Mouse (Mus musculus): ENCODE data around the gene Slc37a1.
"Not testable (repeated sequence)": the region's sequence is repeated elsewhere in the genome, so short reads cannot be mapped to it uniquely, and the experiment has no call there.

Slc37a1 gene

GRCm38 (mm10) chr17:31270246-31270645 is 16.3 kb upstream of the Slc37a1 start:
- TF ChIP-seq POU5F1 (IDR thresholded peaks at IDR 0.05; ENCODE audit: borderline replicate concordance, low read length): no peak
- TF ChIP-seq NANOG (IDR thresholded peaks at IDR 0.05; ENCODE audit: borderline replicate concordance, low read length): no peak
- no peak for TF ChIP-seq CTCF (conservative IDR thresholded peaks at IDR 0.05; ENCODE audit: low read length)
- H3K9me3 ChIP-seq (ENCODE audit: low read length): no peaks in the 10 kb centered on the region
- peaks cover 76% of the 10 kb centered on the region for H3K4me1 ChIP-seq (replicated peaks; ENCODE audit: low read depth, low read length)

GRCm38 (mm10) chr17:31270736-31271135 is 15.9 kb upstream of the Slc37a1 start:
- not testable (repeated sequence) for H3K36me3 ChIP-seq (ENCODE audit: insufficient read depth, low read length); H3K9me3 ChIP-seq (ENCODE audit: low read length); H3K4me3 ChIP-seq (replicated peaks; ENCODE audit: low read length); H3K27me3 ChIP-seq (ENCODE audit: insufficient read depth, low read length)
- peaks cover 73% of the 10 kb centered on the region for H3K4me1 ChIP-seq (replicated peaks; ENCODE audit: low read depth, low read length)

More at GRCm38 (mm10) chr17:31270246-31270645, 16.3 kb upstream of the Slc37a1 start:
- no peaks in the 10 kb centered on the region for H3K27me3 ChIP-seq (ENCODE audit: insufficient read depth, low read length)
- H3K4me3 ChIP-seq (replicated peaks; ENCODE audit: low read length): no peak overlapping the region
- H3K36me3 ChIP-seq (ENCODE audit: insufficient read depth, low read length): no peaks in the 10 kb centered on the region

DNA sequence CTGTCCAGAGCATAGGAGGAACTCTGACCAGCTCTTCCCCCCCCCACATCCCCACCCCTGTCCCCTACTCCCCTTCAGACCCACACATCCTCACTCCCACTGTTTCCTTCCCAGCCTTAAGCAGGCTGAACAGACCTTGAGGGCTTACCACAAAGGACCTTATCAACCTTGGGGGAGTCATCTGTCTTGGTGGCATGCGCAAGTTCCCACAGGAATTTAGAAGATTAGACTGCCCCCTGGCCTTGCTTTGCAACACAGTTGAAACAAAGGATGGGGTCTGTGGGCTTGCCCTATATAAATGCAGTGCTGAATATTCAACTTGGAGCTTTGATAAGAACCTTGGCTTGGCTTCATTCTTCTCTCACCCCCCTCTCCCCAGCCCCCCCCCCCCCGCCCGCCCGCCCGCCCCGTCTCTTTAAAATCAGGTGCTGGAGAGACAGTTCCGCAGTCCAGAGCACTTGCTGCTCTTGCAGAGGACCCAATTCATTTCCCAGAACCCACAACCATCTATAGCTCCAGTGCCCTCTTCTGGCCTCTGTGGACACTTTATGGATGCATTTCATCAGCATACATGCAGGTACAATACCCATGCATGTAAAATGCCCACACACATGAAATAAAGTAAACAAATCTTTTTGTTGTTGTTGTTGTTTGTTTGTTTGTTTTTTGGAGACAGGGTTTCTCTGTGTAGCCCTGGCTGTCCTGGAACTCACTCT is 15.3 kb upstream of the Slc37a1 start:
- Histone ChIP-seq H3K4me1 (replicated peaks; ENCODE audit: low read depth, low read length) (peaks cover 70% of the 10 kb centered on the region), H3K9me3 (ENCODE audit: low read length) (no peaks in the 10 kb centered on the region), H3K27me3 (ENCODE audit: insufficient read depth, low read length) (no peaks in the 10 kb centered on the region), H3K4me3 (replicated peaks; ENCODE audit: low read length) (no peak overlapping the region), H3K36me3 (ENCODE audit: insufficient read depth, low read length) (no peaks in the 10 kb centered on the region)
- TF ChIP-seq CTCF (conservative IDR thresholded peaks at IDR 0.05; ENCODE audit: low read length) (no peak), NANOG (IDR thresholded peaks at IDR 0.05; ENCODE audit: borderline replicate concordance, low read length) (no peak), POU5F1 (IDR thresholded peaks at IDR 0.05; ENCODE audit: borderline replicate concordance, low read length) (no peak)

DNA sequence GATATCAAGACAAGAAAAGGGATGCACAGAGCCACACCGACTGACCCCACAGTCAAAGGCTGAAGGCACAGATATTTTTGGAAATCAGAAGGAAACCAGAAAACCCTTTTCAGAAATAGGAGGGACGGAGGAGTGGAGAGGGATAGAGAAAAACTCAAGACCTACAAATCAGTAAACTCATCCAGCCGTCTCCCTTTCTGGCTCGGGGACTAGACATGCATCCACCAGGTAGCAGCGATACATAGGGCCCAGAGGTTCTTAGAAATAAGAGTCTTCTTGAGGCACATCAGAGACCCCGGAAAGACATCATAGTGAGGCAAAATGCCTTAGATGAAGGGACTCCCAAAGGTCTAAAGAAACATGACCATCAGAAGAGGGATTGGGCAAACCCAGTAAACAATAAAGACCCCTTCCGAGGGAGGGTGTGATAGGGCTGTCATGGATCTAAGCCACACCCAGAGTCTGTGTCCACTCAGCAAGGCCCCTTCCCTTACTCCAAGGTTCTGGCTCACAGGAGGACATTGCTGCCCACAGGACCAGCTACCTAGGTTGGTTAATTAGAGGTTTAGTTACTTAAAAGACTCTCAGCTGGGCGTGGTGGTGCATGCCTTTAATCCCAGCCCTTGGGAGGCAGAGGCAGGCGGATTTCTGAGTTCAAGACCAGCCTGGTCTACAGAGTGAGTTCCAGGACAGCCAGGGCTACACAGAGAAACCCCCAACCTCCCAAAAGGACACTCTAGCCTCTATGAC is 14.0 kb upstream of the Slc37a1 start:
- Histone ChIP-seq H3K4me3 (replicated peaks; ENCODE audit: low read length) (no peak overlapping the region), H3K36me3 (ENCODE audit: insufficient read depth, low read length) (no peaks in the 10 kb centered on the region), H3K27me3 (ENCODE audit: insufficient read depth, low read length) (no peaks in the 10 kb centered on the region), H3K4me1 (replicated peaks; ENCODE audit: low read depth, low read length) (peaks cover 69% of the 10 kb centered on the region), H3K9me3 (ENCODE audit: low read length) (no peaks in the 10 kb centered on the region)
- no peak for TF ChIP-seq NANOG (IDR thresholded peaks at IDR 0.05; ENCODE audit: borderline replicate concordance, low read length)
- no peak for TF ChIP-seq CTCF (conservative IDR thresholded peaks at IDR 0.05; ENCODE audit: low read length)

DNA sequence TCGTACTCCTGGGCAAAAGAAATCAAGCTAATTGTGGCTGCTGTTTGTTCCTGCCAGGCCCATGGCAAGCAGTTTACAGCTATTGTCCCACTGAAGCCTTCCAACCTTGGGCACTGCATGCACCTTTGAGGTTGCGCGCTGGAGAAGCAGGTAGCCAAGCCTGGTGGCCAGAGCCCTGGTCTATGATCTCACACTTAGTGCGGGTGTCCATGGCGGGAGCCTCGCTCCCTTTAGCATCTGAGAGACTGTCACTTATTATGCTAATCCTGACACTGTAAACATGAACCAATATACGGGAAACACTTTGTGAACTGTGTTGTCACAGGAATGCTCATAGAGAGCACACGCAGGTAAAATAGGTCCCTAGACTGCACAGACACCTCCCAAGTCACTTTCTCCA is 13.0 kb upstream of the Slc37a1 start:
- Histone ChIP-seq H3K9me3 (ENCODE audit: low read length) (no peaks in the 10 kb centered on the region), H3K27me3 (ENCODE audit: insufficient read depth, low read length) (no peaks in the 10 kb centered on the region), H3K4me3 (replicated peaks; ENCODE audit: low read length) (no peak overlapping the region), H3K4me1 (replicated peaks; ENCODE audit: low read depth, low read length) (peaks cover 67% of the 10 kb centered on the region), H3K36me3 (ENCODE audit: insufficient read depth, low read length) (no peaks in the 10 kb centered on the region)
- no peak for TF ChIP-seq POU5F1 (IDR thresholded peaks at IDR 0.05; ENCODE audit: borderline replicate concordance, low read length)
- TF ChIP-seq NANOG (IDR thresholded peaks at IDR 0.05; ENCODE audit: borderline replicate concordance, low read length): no peak
- TF ChIP-seq CTCF (conservative IDR thresholded peaks at IDR 0.05; ENCODE audit: low read length): no peak

DNA sequence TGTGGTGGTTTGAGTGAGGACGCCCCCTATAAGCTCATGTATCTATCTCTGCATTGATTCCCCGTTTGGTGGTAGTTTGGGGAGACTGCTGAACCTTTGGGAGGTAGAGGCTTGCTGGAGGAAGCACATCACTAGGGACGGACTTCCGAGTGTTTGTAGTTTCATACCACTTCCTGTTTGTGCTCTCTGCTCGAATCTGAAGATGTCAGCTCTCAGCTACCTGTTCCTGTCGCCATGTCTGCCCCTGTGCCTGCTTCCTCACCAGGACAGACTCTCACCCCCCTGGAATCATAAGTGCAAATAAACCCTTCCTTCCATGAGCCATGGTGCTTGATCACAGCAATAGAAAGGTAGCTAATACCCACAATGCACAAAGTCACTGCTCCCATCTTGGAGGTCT is 11.4 kb upstream of the Slc37a1 start:
- Histone ChIP-seq H3K27me3 (ENCODE audit: insufficient read depth, low read length) (no peaks in the 10 kb centered on the region), H3K9me3 (ENCODE audit: low read length) (no peaks in the 10 kb centered on the region), H3K36me3 (ENCODE audit: insufficient read depth, low read length) (no peaks in the 10 kb centered on the region), H3K4me3 (replicated peaks; ENCODE audit: low read length) (no peak overlapping the region), H3K4me1 (replicated peaks; ENCODE audit: low read depth, low read length) (peaks cover 58% of the 10 kb centered on the region)
- TF ChIP-seq CTCF (conservative IDR thresholded peaks at IDR 0.05; ENCODE audit: low read length) (no peak), NANOG (IDR thresholded peaks at IDR 0.05; ENCODE audit: borderline replicate concordance, low read length) (no peak), POU5F1 (IDR thresholded peaks at IDR 0.05; ENCODE audit: borderline replicate concordance, low read length) (no peak)

- no peaks in the 10 kb centered on the region for H3K36me3 ChIP-seq (ENCODE audit: insufficient read depth, low read length)
- TF ChIP-seq CTCF (conservative IDR thresholded peaks at IDR 0.05; ENCODE audit: low read length) (no peak), POU5F1 (IDR thresholded peaks at IDR 0.05; ENCODE audit: borderline replicate concordance, low read length) (no peak), NANOG (IDR thresholded peaks at IDR 0.05; ENCODE audit: borderline replicate concordance, low read length) (no peak)
- H3K27me3 ChIP-seq (ENCODE audit: insufficient read depth, low read length): no peaks in the 10 kb centered on the region
- H3K4me3 ChIP-seq (replicated peaks; ENCODE audit: low read length): peak overlapping the region; percentile 81
- H3K9me3 ChIP-seq (ENCODE audit: low read length): no peaks in the 10 kb centered on the region
- peaks cover 60% of the 10 kb centered on the region for H3K4me1 ChIP-seq (replicated peaks; ENCODE audit: low read depth, low read length)
These were observed 10.2 kb upstream of the Slc37a1 start for GRCm38 (mm10) chr17:31276207-31276921.
